Mouse (Mus musculus) megakaryocyte progenitor cell, adult 5-6 weeks (primary cell): ENCODE results near the gene Gm21987. TPM values are rescaled to one million over a fixed set of nuclear protein-coding genes. Genes with fewer than 3 reads are reported as not detected.

Source experiments
- ATAC-seq: replicated peaks from 2 replicates; pipeline ENCODE4 v1.8.0; 2016; ENCODE audit warnings: mild to moderate bottlenecking, moderate TSS enrichment, inconsistent platforms; ENCODE audit not compliant: poor library complexity
- total RNA-seq, 2 experiments: library from RNA; stranded (forward) in 1 of 2; stranded (reverse) in 1 of 2; fragments of 157-497, 149-512 nt in 1 of 2; fragments of 200-1000 nt in 1 of 2; gene quantifications; 2 replicates each; pipeline versions ENCODE4 v1.2.3 to v1.2.4; 2015 to 2017

The Gm21987 gene
- total RNA-seq, 2 experiments from 2014 or later = not detected

- no peak for ATAC-seq
Measured at GRCm38 (mm10) chr16:38390322-38390721, 43.5 kb downstream of the Gm21987 start.

- ATAC-seq = no peak
Measured at GRCm38 (mm10) chr16:38392126-38392894, 45.5 kb downstream of the Gm21987 start.

GRCm38 (mm10) chr16:38394191-38394618 lies 47.4 kb downstream of the Gm21987 start:
- ATAC-seq = peak; percentile 56

GRCm38 (mm10) chr16:38395060-38395730 lies 48.4 kb downstream of the Gm21987 start:
- peak; percentile 13 for ATAC-seq

- peak; percentile 73 for ATAC-seq
Measured at GRCm38 (mm10) chr16:38396155-38396554, 49.3 kb downstream of the Gm21987 start.

- ATAC-seq = no peak
Measured at GRCm38 (mm10) chr16:38398266-38398665, 51.4 kb downstream of the Gm21987 start.

- ATAC-seq = no peak
Measured at GRCm38 (mm10) chr16:38399076-38399475, 52.2 kb downstream of the Gm21987 start.

- peak; percentile 45 for ATAC-seq
Measured at GRCm38 (mm10) chr16:38399531-38400231, 52.8 kb downstream of the Gm21987 start.

- ATAC-seq = no peak
Measured at GRCm38 (mm10) chr16:38400311-38400960, 53.6 kb downstream of the Gm21987 start.

- no peak for ATAC-seq
Measured at GRCm38 (mm10) chr16:38401468-38401867, 54.6 kb downstream of the Gm21987 start.

GRCm38 (mm10) chr16:38403639-38404038 lies 56.8 kb downstream of the Gm21987 start:
- ATAC-seq = peak; percentile 85

GRCm38 (mm10) chr16:38406293-38406692 lies 59.5 kb downstream of the Gm21987 start:
- no peak for ATAC-seq

GRCm38 (mm10) chr16:38406708-38407107 lies 59.9 kb downstream of the Gm21987 start:
- ATAC-seq = peak; percentile 38

GRCm38 (mm10) chr16:38407584-38407983 lies 60.7 kb downstream of the Gm21987 start:
- ATAC-seq = no peak

- ATAC-seq = no peak
Measured at GRCm38 (mm10) chr16:38408416-38408815, 61.6 kb downstream of the Gm21987 start.

Other genes with a start within 250 kb of the Gm21987 start
- gene Nr1i2, start 52.2 kb upstream of the Gm21987 start, total RNA-seq (2015) = not detected in 2 replicates
- not detected in 2 replicates for gene Nr1i2, start 52.2 kb upstream of the Gm21987 start, total RNA-seq (2017)
- not detected in 2 replicates for gene Maats1, start 4.9 kb upstream of the Gm21987 start, total RNA-seq (2015)
- gene Maats1, start 4.9 kb upstream of the Gm21987 start, total RNA-seq (2017) = not detected in 2 replicates
- gene Cox17, start within 50 bp of the Gm21987 start, total RNA-seq (2015) = 95.3 and 110 TPM in 2 replicates
- gene Cox17, start within 50 bp of the Gm21987 start, total RNA-seq (2017) = 294 and 340 TPM in 2 replicates
- 0.27 and 0.62 TPM in 2 replicates for gene Popdc2, start 15.2 kb downstream of the Gm21987 start, total RNA-seq (2015)
- not detected in 2 replicates for gene Popdc2, start 15.2 kb downstream of the Gm21987 start, total RNA-seq (2017)
- gene Pla1a, start 86.1 kb downstream of the Gm21987 start, total RNA-seq (2015) = not detected in 2 replicates
- gene Pla1a, start 86.1 kb downstream of the Gm21987 start, total RNA-seq (2017) = not detected in 2 replicates
- gene Adprh, start 105.7 kb downstream of the Gm21987 start, total RNA-seq (2015) = 22.9 and 23.5 TPM in 2 replicates
- 14.9 and 16.0 TPM in 2 replicates for gene Adprh, start 105.7 kb downstream of the Gm21987 start, total RNA-seq (2017)
- gene Cd80, start 108.5 kb downstream of the Gm21987 start, total RNA-seq (2015) = 0.77 and 1.6 TPM in 2 replicates
- 0.25 and 0.47 TPM in 2 replicates for gene Cd80, start 108.5 kb downstream of the Gm21987 start, total RNA-seq (2017)
- gene Timmdc1, start 175.6 kb downstream of the Gm21987 start, total RNA-seq (2015) = 7.0 and 9.2 TPM in 2 replicates
- gene Timmdc1, start 175.6 kb downstream of the Gm21987 start, total RNA-seq (2017) = 37.1 and 39.0 TPM in 2 replicates
- gene Poglut1, start 203.2 kb downstream of the Gm21987 start, total RNA-seq (2015) = 41.1 and 43.1 TPM in 2 replicates
- 19.5 and 20.6 TPM in 2 replicates for gene Poglut1, start 203.2 kb downstream of the Gm21987 start, total RNA-seq (2017)
- 129 and 146 TPM in 2 replicates for gene Tmem39a, start 211.7 kb downstream of the Gm21987 start, total RNA-seq (2015)
- gene Tmem39a, start 211.7 kb downstream of the Gm21987 start, total RNA-seq (2017) = 84.5 and 107 TPM in 2 replicates